Mouse (Mus musculus): ENCODE data around the gene Atg10.

GRCm38 (mm10) chr13:90992948-90993347 lies 230.8 kb downstream of the Atg10 start:
- TF ChIP-seq CTCF (conservative IDR thresholded peaks at IDR 0.05; ENCODE audit: low read length) (no peak), NANOG (IDR thresholded peaks at IDR 0.05; ENCODE audit: borderline replicate concordance, low read length) (no peak), POU5F1 (IDR thresholded peaks at IDR 0.05; ENCODE audit: borderline replicate concordance, low read length) (no peak)

Data from E14TG2a.4 (cell line).